Mouse (Mus musculus) spleen, adult 12 weeks (tissue): Measurements from ENCODE around the gene Fam207a.

ENCODE experiments used
- DNase-seq: peaks from one replicate; pipeline ENCODE4 v3.0.0; 2022; ENCODE audit warnings: low spot score

Gene Fam207a

DNA sequence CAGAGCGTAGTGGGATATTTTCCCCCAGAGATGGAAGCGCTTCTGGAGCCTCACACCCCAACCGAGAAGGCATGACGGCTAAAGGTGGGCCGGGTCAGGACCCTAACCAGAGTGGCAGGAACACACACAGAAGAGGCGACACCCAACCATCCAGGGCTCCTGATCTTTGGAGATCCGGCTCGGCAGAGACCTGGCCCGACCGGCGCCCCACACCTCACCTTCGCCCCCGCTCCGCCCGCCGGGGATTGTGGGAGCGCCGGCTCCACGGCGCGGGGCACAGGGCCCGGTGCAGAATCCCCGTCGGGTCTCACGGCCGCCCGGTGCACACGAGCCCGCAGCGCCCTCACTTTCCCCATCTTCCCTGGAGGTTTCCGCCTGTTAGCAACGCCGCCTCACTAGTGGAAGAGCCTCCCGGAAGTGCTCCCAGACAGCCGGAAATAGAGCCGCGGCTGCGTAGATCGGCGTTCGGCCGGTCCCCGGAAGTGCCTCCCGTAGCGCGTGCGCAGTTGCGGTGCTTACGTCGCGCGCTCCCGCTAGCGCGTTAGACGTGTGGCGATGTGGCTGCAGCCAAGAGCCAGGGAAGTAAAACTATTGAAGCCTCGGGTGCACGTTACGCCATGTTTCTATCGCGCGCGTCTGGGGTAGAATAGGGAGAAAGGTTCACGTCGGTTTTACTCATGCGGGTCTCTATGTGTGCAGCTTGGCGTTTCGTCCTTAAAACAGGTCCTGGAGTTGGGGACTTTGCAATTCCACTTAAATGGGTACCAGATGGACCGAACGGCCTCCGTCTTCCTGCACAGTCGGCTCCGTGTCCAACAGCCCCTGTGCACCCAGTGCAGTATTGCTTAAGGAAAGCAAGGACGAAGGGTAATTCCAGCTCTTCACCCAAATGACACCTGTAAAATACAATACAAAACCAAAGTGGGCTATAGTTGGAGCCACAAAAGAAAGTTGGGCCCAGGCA lies at the start of gene Fam207a:
Gene Fam207a, minus strand, starts transcription at position 401 of the 964 bp plus-strand sequence.
- peak; percentile 86 for DNase-seq

DNA sequence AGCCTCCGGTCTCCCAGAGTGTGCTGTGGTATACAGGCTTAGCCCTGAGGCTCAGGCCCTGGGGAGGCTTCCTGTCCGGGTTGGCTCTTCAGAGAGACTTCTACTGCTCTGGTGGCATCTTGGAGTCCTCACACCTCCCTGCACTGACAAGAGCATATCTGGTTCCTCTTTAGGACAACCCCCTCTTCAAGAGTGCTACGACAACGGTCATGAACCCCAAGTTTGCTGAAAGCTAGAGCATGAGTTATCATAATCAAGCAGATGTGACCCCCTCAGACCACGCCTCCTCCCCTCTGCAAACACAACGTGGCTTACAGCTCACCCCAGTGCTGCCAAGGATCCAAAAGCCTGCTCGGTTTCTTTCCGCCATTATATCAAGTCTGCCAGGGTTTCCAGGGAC lies 49.4 kb upstream of the Fam207a start:
- no peak for DNase-seq

DNA sequence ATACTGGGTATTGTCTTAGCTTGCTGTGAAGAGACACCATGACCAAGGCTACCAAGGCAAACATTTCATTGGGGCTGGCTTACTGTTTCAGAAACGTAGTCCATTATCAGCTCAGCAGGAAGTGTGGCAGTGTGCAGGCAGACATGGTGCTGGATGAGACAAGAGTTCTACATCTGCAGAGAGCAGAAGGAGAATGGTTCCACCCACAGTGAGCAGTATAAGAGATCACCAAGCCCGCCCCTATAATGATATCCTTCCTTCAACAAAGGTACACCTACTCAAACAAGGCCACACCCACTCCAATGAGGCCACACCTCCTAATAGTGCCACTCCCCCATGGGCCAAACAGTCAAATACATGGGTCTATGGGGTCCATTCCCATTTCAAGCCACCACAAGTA lies 45.9 kb upstream of the Fam207a start:
- no peak for DNase-seq

GRCm38 (mm10) chr10:77560830-77561229 lies 45.2 kb upstream of the Fam207a start:
- DNase-seq = no peak

DNA sequence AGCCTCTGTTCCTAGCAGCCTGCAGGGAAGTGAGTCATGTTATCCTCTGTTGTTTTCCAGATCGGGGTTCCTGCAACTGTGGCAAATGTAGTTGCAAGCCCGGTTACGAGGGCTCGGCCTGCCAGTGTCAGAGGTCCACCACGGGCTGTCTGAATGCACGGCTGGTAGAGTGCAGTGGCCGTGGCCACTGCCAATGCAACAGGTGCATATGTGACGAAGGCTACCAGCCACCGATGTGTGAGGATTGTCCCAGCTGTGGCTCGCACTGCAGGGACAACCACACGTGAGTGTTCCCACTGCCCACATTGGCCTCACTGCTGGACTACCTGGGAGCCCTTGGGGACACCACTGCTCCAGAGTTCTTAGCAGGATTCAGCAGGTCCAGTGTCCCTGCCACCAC lies 44.5 kb upstream of the Fam207a start:
- no peak for DNase-seq

GRCm38 (mm10) chr10:77557641-77558040 lies 42.1 kb upstream of the Fam207a start:
- no peak for DNase-seq

DNA sequence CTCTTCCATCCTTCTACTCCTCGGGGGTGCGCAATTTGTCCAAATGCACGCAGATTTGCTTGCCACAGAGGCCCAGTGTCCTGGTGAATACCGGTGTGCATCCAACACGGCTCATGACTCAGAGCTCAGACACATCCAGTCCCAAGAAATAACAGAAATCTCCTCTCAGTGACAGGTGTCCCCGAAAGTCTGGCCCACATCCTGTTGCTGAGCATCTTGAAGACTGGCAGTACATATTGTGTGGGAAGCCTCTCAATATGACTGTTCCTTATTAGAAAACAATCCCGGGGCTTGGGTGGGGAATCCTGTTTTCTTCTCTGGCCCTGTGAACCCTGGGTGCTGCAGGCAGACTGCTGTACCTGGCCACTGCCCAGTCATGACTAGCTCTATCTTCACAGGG lies 41.0 kb upstream of the Fam207a start:
- DNase-seq = no peak

- DNase-seq = no peak
Observed at GRCm38 (mm10) chr10:77554918-77555317, 39.3 kb upstream of the Fam207a start.

DNA sequence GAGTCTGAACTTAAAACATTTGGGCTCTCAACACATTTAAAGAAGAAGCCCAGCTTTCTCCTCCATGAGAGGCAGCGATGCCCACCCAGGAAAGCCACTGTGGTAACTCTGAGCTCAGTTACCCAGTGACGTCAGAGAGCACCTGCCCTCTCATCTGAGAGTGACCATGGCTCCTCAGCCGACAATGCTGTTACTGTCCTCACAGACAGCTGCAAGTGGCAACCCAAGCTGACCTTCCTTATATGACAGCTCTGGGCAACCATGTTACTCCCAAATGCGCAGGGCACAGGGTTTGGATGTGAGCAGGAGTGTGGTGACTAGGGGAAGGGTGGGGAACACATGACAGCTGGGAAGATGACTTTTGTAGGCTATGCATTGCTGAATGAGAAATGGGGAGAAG lies 37.7 kb upstream of the Fam207a start:
- DNase-seq = no peak

- no peak for DNase-seq
Observed at GRCm38 (mm10) chr10:77552162-77552561, 36.6 kb upstream of the Fam207a start.

GRCm38 (mm10) chr10:77550874-77551273 lies 35.3 kb upstream of the Fam207a start:
- DNase-seq = no peak

GRCm38 (mm10) chr10:77548576-77548975 lies 33.0 kb upstream of the Fam207a start:
- DNase-seq = no peak

DNA sequence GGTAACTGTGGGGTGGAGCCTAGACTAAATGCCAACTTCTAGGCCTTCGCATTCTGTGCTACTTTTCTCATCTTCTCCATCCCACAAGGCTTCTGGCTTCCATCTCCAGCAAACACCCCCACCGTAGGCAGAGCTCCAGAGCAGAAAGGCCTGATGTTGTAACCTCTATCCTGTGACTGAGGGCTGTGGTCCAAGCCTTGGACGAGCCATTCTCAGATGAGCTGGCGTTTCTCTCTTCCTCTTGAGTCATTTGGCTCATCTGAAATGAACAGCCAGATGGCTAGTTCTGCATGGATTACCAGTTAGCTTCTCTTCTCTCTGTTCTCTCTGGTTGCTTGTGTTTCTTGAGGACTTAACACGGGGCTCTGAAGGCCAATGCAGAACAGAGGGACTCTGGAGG lies 29.3 kb upstream of the Fam207a start:
- no peak for DNase-seq

GRCm38 (mm10) chr10:77543226-77543625 lies 27.6 kb upstream of the Fam207a start:
- no peak for DNase-seq

- DNase-seq = no peak
Observed at GRCm38 (mm10) chr10:77541864-77542666, 26.5 kb upstream of the Fam207a start.

DNA sequence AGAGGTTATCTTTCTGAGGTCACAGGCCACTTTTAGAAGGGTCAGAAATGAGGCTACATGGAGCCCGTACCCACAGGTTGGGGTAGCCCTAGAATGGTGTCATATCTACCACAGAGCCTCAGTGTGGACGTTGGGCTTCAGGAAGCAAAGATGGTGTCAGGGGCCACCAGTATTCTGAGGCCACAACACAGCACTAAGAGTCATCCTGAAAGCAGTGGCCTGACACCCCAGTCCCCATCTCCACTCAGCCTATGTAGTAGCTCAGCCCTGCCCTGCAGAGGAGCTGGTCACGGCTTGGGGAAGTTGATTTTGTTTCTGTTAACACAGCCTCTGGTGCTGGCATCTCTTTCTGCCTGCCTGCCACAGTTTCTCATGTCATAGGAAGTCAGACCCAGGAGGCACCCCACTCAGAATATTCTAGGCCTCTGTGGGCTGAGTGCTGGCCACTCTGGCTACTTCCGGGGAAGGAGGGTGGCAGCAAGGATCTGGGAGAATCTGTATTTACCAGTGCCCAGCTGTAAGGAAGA lies 25.1 kb upstream of the Fam207a start:
- no peak for DNase-seq

DNA sequence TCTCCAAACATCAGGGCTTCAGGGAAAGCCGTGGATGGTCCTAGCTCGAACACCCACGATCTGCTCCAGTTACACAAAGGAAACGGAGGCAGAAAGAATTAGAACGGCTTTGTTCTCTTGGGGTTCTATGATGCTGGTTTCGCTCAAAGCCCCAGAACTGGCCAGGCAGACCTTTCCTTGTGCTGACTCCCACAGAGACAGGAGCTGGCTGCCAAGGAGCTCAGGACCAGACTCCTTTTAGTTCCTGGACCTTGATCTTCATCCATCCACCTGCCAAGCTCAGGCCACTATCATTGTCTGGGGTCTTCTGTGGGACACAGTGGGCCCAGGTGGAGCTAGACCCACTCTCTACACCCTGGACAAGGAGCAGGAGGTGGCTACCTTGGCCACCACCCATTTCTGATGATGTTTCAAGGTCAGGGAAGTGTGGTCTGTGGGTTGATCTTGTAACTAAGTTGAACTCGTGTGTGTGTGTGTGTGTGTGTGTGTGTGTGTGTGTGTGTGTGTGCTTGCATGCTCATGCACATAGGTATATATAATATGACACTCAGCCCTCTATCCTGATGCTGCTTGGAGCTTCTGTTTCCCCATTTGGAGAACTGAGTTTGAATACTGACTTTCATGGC lies 23.8 kb upstream of the Fam207a start:
- DNase-seq = no peak

GRCm38 (mm10) chr10:77537215-77538209 lies 21.9 kb upstream of the Fam207a start:
- no peak for DNase-seq

DNA sequence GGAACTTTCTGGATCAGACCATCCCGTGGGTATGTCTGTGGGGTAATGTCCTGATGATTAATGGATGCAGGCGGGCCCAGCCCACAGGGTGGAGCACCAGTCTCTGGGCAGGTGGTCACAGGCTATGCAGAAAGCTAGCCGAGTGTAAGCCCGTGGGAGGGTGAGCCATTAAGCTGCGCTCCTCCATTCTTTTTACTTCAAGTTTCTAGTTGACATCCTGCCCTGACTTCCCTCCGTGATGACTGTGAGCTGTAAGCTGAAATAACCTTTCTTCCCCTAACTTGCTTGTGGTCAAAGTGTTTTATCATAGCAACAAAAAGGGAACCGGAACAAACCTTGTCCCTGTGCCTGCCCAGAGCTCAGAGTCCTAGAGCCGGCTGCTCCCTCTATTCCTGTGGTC lies 21.1 kb upstream of the Fam207a start:
- no peak for DNase-seq

GRCm38 (mm10) chr10:77532020-77532413 lies 16.4 kb upstream of the Fam207a start:
- no peak for DNase-seq
